Mouse (Mus musculus) adrenal gland, postnatal 36 days (tissue): ENCODE measurements around the gene Trim54. TPM values are rescaled to one million over a fixed set of nuclear protein-coding genes. Genes with fewer than 3 reads are reported as not detected.
A peak's percentile ranks its signal among the peaks of the same experiment; 100 is the strongest.

Source experiments
- DNase-seq, 2 experiments: peaks; one replicate each; pipeline ENCODE4 v3.0.0; 2021; ENCODE audit warnings: mixed read lengths in 1 of 2
- total RNA-seq, 2 experiments: library from RNA; stranded (reverse); gene quantifications; 2 replicates each; pipeline ENCODE4 v1.2.3; 2021

The Trim54 gene
- total RNA-seq, 2 experiments from 2014 or later: 0.20 TPM; not detected in 1

GRCm38 (mm10) chr5:31105814-31106335 lies 10.6 kb upstream of the Trim54 start, which contains the start of gene Dnajc5g:
Gene Dnajc5g, plus strand, starts transcription at chr5:31106285.
- no peak for DNase-seq

- no peak for DNase-seq
Observed at GRCm38 (mm10) chr5:31108000-31108490, 8.5 kb upstream of the Trim54 start, which contains the start of gene Slc30a3. Gene Slc30a3, minus strand, starts transcription at chr5:31108237.

DNA sequence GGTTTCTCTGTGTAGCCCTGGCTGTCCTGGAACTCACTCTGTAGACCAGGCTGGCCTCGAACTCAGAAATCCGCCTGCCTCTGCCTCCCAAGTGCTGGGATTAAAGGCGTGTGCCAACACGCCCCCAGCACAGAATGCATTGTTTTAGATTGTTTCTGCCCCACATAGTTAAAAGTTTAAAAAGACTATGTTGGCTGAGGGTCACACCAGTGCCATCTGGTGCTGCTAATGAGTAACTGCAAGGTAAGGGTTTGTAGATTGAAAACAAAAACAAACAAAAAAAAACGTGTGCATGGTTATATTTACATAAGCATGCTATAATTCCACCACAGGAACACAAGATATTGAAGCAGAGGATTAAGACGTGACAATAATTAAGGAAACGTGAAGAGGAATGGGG lies 5.7 kb upstream of the Trim54 start:
- DNase-seq: no peak

DNA sequence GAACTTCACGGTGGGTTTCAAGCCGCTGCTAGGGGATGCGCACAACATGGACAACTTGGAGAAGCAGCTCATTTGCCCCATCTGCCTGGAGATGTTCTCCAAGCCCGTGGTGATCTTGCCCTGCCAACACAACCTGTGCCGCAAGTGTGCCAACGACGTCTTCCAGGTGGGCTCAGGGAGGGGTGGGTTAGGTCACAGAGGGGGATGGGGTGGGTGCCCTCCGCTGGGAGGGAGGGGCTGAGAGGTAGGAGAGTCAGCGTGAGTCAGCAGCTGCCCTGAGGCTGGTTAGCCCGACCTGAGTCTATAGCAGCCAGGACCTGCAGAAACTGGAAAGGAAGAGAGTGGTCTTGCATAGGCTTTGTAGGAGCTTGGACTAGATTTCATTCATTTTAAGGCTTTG lies 400 bp downstream of the Trim54 start:
- no peak for DNase-seq

DNA sequence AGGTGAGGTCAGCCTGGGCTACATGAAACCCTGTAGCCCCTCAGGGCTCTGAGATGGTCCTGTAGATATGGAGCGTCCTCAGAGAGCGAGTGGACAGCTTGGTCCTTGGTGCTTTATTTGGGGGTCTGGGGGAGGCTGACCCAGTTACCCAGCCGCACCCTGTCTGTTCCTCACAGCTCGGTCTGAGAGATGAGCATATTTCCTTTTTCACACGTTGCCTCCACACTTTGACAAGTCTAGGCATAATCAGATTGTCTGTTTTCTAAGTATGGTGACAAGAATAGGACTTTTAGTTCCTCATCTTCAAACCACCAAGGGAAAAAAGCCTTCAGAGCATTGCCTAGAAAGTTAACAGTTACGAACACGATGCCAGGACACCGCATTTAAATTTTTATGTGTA lies 4.6 kb downstream of the Trim54 start:
- no peak for DNase-seq

DNA sequence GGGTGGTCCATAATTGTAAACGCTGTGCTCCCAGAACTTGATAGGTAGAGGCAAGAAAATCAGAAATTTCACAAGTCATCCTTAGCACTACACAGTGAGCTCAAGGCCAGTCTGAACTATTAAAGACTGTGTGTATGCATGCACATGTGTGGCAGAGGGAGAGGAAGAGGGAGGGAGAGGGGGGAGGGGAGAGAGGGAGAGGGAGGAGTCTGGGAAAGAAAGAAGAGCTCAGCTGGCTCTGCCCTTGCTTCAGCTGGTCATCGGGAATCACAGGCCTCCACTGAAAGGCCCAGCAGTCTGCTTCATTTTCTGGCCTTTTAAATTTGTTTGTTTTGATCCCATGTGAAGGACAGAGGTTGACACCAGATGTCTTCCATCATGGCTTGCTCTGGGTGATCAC lies 7.0 kb downstream of the Trim54 start:
- no peak for DNase-seq

DNA sequence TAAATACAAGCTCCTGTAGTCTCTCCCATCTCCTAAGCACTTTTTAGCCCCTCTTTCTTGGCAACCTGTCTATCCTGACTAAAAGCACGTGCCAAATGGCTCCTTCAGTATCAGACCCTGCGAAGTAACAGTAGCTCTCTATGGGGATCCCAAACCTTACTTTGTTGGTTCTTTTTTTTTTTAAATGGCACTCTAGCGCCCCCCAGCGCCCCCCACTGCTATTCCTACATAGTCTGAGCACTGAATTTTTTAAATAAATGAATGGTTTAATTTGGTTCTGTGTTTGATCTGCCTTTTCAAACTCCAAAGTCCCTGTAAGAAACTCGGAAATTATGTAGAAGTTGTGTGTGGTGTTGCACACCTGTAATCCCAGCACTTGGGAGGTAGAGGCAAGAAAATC lies 9.5 kb downstream of the Trim54 start:
- no peak for DNase-seq

- DNase-seq: no peak
Observed at GRCm38 (mm10) chr5:31136730-31137424, 20.4 kb downstream of the Trim54 start.

GRCm38 (mm10) chr5:31137658-31138057 lies 21.1 kb downstream of the Trim54 start:
- DNase-seq: no peak

DNA sequence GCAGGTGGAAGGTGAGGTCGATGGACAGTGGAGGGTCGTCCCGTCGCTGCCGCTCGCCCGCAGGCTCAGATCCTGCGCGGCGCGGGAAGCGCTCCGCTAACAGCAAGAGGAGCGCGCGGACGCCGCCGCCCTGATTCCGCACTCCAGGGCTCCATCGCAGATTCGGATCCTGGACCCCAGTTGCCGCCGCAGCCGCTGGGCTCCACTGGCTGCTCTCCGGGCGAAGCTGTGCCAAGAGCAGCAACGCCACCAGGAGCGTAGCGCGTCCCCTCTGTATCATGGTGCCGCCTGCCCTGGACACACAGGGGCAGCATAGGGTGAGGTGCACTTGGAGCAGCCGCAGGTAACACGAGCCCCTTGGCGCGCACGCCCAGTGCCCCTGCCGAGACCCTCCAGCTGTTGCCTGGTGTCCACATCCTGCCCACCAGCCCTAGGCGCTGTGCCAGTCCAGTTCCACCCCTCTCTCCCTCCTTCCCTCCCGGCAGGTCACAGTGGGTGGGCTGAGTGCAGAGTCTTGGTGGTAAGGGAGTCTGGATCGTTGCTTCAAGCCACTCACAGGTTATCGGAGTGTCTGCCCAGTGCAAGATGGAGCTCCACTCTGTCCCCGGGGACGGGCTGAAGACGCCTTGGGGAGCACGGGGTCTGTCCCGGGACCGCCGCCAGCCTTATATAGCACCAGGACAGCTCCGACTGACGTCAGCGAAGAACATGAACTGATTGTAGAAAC lies 21.9 kb downstream of the Trim54 start, which contains the start of gene Ucn:
Gene Ucn, minus strand, starts transcription at position 589 of the 727 bp plus-strand sequence.
- DNase-seq: no peak

- DNase-seq: peak; percentile 39 to 46
Observed at GRCm38 (mm10) chr5:31138968-31139425, 22.5 kb downstream of the Trim54 start.

DNA sequence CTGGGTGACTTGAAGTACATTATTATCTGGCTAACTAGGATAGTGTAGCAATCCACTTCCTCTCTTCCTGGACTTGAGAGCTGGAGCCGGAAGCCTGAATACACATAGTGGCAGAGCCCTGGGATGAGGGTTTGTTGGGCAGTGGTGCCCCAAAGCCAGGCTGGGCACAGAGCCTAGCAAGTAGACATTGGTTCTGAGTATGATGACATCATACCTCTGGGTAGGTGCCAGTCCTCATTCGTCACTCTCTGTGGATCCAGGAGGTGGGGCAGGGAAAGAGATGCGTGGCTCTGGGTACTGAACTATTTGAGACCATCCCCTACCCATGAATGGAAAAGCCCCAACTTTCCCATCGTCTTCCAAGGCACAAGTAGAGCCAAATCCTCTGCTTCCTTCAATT lies 33.3 kb downstream of the Trim54 start:
- DNase-seq: peak; percentile 58 to 66

DNA sequence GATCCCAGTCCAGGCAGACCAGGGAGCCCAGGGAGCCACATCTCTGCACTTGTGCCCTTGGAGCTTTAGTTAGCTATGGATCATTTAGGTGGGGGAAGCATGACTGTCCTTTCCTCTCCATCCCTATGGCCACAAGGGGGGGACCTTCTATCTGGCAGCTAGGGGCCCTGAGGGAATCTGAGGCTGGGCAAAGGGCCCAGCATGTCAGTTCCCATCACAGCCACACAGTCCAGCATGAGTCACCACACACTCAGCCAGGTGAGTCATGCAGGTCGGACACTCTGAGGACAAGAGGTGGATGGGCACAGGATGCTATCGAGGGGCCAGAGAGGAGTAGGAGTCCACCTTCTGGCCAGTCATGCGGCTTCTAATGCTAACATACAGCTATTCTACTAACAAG lies 35.2 kb downstream of the Trim54 start:
- peak; percentile 51 to 56 for DNase-seq

DNA sequence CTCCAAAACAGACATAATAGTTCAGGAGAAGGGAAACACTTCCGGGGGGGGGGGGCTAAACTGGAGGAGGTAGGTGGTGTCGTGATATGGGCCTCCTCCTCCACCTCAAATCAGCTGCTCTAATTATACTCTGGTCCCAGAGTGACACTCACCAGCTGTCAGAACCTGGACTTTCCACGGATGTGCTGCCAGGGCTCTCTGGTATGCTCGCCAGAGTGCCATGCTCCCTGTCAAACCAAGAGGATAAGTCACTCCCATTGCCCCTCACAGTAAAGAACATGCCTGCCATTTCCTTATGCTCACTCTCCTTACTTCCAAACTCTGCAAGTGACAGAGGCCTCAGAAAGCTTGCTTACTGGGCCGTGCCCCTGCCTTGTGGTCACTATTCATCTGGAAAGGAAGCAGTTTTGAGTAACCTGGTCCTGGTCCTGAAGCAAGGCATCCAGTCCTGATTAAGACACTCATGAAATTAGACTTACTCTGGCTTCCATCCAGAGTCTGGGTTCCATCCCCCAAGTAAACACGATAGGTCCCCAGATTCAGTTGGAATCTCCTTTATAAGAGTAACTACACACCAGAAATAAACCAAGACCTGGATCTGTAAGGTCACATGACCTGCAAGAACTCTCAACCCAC lies 37.1 kb downstream of the Trim54 start:
- peak in 1 of 2 experiments; percentile 7 for DNase-seq

DNA sequence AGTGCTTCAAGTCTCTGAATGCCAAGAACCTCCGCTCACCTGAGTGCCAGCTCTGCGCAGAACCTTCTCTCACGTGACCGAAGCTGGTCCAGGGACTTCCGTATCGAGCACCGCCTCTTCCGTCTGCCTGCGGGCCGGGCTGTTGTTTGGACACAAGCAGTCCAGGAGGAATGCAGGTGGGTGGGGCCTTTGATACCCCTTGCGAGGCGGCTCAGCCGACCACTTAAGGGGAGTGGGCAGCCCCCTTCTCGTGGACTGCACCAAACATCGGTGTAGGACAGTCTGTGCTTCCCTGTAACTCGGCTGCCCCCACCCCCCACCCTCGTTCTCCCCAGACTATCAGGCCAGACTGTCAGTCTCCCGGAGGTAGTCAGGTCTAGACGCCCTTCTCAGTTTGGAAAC lies 37.6 kb downstream of the Trim54 start, which contains the start of gene Mpv17:
Gene Mpv17, minus strand, starts transcription at position 100 of the 402 bp plus-strand sequence.
- DNase-seq: peak; percentile 86 to 88

GRCm38 (mm10) chr5:31162462-31162861 lies 46.0 kb downstream of the Trim54 start:
- no peak for DNase-seq

- DNase-seq: no peak
Observed at GRCm38 (mm10) chr5:31164878-31165277, 48.4 kb downstream of the Trim54 start.

- no peak for DNase-seq
Observed at GRCm38 (mm10) chr5:31168630-31169029, 52.1 kb downstream of the Trim54 start.

DNA sequence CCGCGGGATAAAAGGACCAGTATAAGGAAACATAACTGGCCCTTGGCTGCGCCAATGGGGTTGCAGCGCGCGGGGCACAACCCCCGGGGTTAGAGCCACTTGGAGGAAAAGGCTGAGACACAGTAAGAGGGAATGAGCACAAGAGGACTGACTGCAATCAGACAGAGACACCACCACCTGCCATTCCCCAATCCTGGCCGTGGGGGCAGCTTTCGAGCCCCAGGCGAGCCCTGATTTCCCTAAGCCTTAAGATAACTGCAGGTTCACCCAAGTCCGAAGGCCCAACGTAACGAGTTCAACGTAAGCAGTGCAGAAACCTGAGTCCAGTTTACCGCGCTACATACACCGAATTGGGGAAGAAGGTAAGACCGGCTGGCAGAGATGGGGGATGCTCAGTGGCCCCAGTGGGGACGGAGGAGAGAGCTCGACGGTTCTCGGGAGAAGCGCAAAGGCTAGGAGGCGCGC lies 62.8 kb downstream of the Trim54 start:
- DNase-seq: peak in 1 of 2 experiments; percentile 48

GRCm38 (mm10) chr5:31179766-31180630 lies 63.5 kb downstream of the Trim54 start, which contains the start of the genes Gm29609 and Gtf3c2:
Gene Gm29609, minus strand, starts transcription at chr5:31179911.
Gene Gtf3c2, minus strand, starts transcription at chr5:31180144.
- DNase-seq: peak; percentile 90 to 93
